29 mouse cellular contexts compared by ENCODE assay signal in the genomic region with DNA sequence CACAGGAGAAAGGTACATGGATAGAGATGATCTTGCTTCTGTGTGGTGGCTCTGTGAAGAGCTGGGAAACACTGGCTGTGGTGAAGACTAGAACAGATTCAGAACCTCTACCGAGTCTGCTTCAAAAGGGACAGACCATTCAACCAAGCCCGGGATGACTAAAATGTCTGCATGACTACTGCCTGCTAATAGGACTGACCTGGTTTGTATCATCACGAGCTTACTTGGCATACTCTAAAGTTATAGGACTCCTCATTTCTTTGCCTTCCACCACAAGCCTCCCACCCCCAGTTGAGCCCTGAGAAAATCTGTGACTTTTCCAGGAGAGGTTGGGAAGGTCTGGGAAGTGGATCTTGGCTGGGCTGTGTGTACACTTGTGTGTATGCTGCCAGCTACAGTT. TPM values are rescaled to one million over a fixed set of nuclear protein-coding genes. Genes with fewer than 3 reads are reported as not detected.
DNase-seq lines count a peak whose midpoint lies in the region; ATAC-seq and TF ChIP-seq lines count a peak whose summit lies in the region.
"Had no signal": no experiment of that assay in that cellular context is flagged by ENCODE, and none has a peak within 500 bp of the region (broad histone marks: within the 10 kb centered on the region; RNA-seq: fewer than 3 reads in every experiment).

No protein-coding gene starts in this region.

- no peak for ATAC-seq in stomach, postnatal 0 days (ENCODE audit: low FRiP score, low TSS enrichment)
- ATAC-seq in midbrain, embryonic 16.5 days, result no peak
- ATAC-seq: activated CD4-positive, CD25-positive, alpha-beta regulatory T cell, adult 4 months; forebrain, embryonic 13.5 days; forebrain, embryonic 15.5 days; forebrain, postnatal 0 days had no signal

- H3K9me3 ChIP-seq in stomach, postnatal 0 days (ENCODE audit: control insufficient read depth, low read length), result no peaks in the 10 kb centered on the region
- H3K9me3 ChIP-seq in midbrain, embryonic 16.5 days (replicated peaks; ENCODE audit: control insufficient read depth, low read length, poor library complexity, severe bottlenecking), result no peaks in the 10 kb centered on the region
- H3K9me3 ChIP-seq: embryonic facial prominence, embryonic 13.5 days; embryonic facial prominence, embryonic 15.5 days; forebrain, embryonic 13.5 days; forebrain, embryonic 15.5 days had no signal

- 75% methylated on average over 3 of the region's 3 CpGs for WGBS in stomach, postnatal 0 days
- WGBS in midbrain, embryonic 16.5 days, result 91% methylated on average over 3 of the region's 3 CpGs

- no peaks in the 10 kb centered on the region for H3K36me3 ChIP-seq in stomach, postnatal 0 days (ENCODE audit: control insufficient read depth, insufficient read depth, low read length)
- H3K36me3 ChIP-seq in midbrain, embryonic 16.5 days (ENCODE audit: control insufficient read depth, insufficient read depth, low read length), result no peaks in the 10 kb centered on the region
- H3K36me3 ChIP-seq: embryonic facial prominence, embryonic 13.5 days; embryonic facial prominence, embryonic 15.5 days; forebrain, embryonic 15.5 days had no signal

- TF ChIP-seq EP300 in stomach, postnatal 0 days (optimal IDR thresholded peaks at IDR 0.05), result no peak

- TF ChIP-seq CTCF in stomach, postnatal 0 days (IDR thresholded peaks at IDR 0.05; ENCODE audit: low read depth), result no peak

- no peak overlapping the region for H3K9ac ChIP-seq in stomach, postnatal 0 days (ENCODE audit: low read length)
- H3K9ac ChIP-seq in midbrain, embryonic 16.5 days (ENCODE audit: low read depth, low read length), result no peak overlapping the region
- H3K9ac ChIP-seq: embryonic facial prominence, embryonic 13.5 days; embryonic facial prominence, embryonic 15.5 days; forebrain, embryonic 13.5 days; forebrain, embryonic 15.5 days; forebrain, postnatal 0 days had no signal

- H3K4me2 ChIP-seq in stomach, postnatal 0 days (replicated peaks; ENCODE audit: low read depth), result no peak overlapping the region
- no peak overlapping the region for H3K4me2 ChIP-seq in midbrain, embryonic 16.5 days (ENCODE audit: low read length)
- H3K4me2 ChIP-seq: embryonic facial prominence, embryonic 13.5 days; embryonic facial prominence, embryonic 15.5 days; forebrain, embryonic 13.5 days; forebrain, embryonic 15.5 days had no signal

- H3K4me1 ChIP-seq in stomach, postnatal 0 days (replicated peaks; ENCODE audit: control insufficient read depth, insufficient read depth), result no peaks in the 10 kb centered on the region
- H3K4me1 ChIP-seq in midbrain, embryonic 16.5 days (ENCODE audit: control insufficient read depth, insufficient read depth, low read length), result no peaks in the 10 kb centered on the region
- H3K4me1 ChIP-seq: embryonic facial prominence, embryonic 13.5 days; embryonic facial prominence, embryonic 15.5 days; forebrain, embryonic 15.5 days had no signal

- H3K27me3 ChIP-seq in stomach, postnatal 0 days (ENCODE audit: control insufficient read depth, insufficient read depth, low read length), result no peaks in the 10 kb centered on the region
- no peaks in the 10 kb centered on the region for H3K27me3 ChIP-seq in midbrain, embryonic 16.5 days (ENCODE audit: control insufficient read depth, insufficient read depth, low read depth, low read length)
- H3K27me3 ChIP-seq: embryonic facial prominence, embryonic 13.5 days; embryonic facial prominence, embryonic 15.5 days; forebrain, embryonic 13.5 days; forebrain, embryonic 15.5 days; Patski had no signal

- H3K4me3 ChIP-seq in stomach, postnatal 0 days (ENCODE audit: low read depth, low read length), result no peak overlapping the region
- no peak overlapping the region for H3K4me3 ChIP-seq in midbrain, embryonic 16.5 days (ENCODE audit: low read depth, low read length)
- H3K4me3 ChIP-seq: embryonic facial prominence, embryonic 13.5 days; embryonic facial prominence, embryonic 15.5 days; erythroblast, embryonic 14.5 days; forebrain, embryonic 13.5 days; forebrain, embryonic 15.5 days had no signal

- H3K27ac ChIP-seq in stomach, postnatal 0 days (replicated peaks), result peak overlapping the region; percentile 63
- H3K27ac ChIP-seq in midbrain, embryonic 16.5 days (ENCODE audit: low read length), result no peak overlapping the region
- H3K27ac ChIP-seq: embryonic facial prominence, embryonic 13.5 days; embryonic facial prominence, embryonic 15.5 days; forebrain, embryonic 13.5 days; forebrain, embryonic 15.5 days had no signal

- DNase-seq in heart, adult 11 months, result peak; percentile 72
- DNase-seq in heart, postnatal 4 days, result no peak
- DNase-seq in NIH3T3 (ENCODE audit: low read depth), result peak; percentile 46
- peak; percentile 67 for DNase-seq in fibroblast of lung, adult 2 months (ENCODE audit: low read depth)
- no peak for DNase-seq in stomach, postnatal 0 days (ENCODE audit: low spot score)
- DNase-seq in cerebellum, postnatal 36 days, result no peak
- DNase-seq: adrenal gland, adult 8-10 months; adrenal gland, postnatal 25 days; cerebellum, adult 11-12 months; cerebellum, adult 2 months; cerebellum, adult 9-10 months; cerebellum, postnatal 10 days; cerebellum, postnatal 25 days; embryo, embryonic 11 days; forebrain, postnatal 0 days had no signal

RNA-seq across cellular contexts. Expression of a gene that starts 0.8 kb away (rescaled TPM):
- total RNA-seq in heart, postnatal 4 days (2021), result not detected
- 6.8 and 8.8 TPM in 2 replicates for polyA plus RNA-seq in stomach, postnatal 0 days (2015; fragmentation: Nextera tagmentation; extraction: Ambion mirVana)
- 0.48 and 1.0 TPM in 2 replicates for polyA plus RNA-seq in midbrain, embryonic 16.5 days (2015; fragmentation: Nextera tagmentation; extraction: Ambion mirVana)
- total RNA-seq: adrenal gland, adult 18-20 months; adrenal gland, adult 8-10 months; adrenal gland, postnatal 25 days; common myeloid progenitor, adult 5-6 weeks; forebrain, postnatal 0 days; MEL had no signal
- polyA plus RNA-seq: activated CD4-positive, CD25-positive, alpha-beta regulatory T cell, adult 4 months; C2C12; cerebellum, adult 2 months; embryonic facial prominence, embryonic 11.5 days; embryonic facial prominence, embryonic 13.5 days; erythroblast, embryonic 14.5 days had no signal

RNA-seq across cellular contexts. Expression of a gene that starts 13.4 kb away (rescaled TPM):
- total RNA-seq in heart, postnatal 4 days (2021), result 10 to 100 TPM; 20.8 to 22.6 TPM
- polyA plus RNA-seq in stomach, postnatal 0 days (2015; fragmentation: Nextera tagmentation; extraction: Ambion mirVana), result 10.3 and 12.5 TPM in 2 replicates
- polyA plus RNA-seq in midbrain, embryonic 16.5 days (2015; fragmentation: Nextera tagmentation; extraction: Ambion mirVana), result 9.8 and 12.5 TPM in 2 replicates

RNA-seq across cellular contexts. Expression of a gene that starts 42.3 kb away (rescaled TPM):
- total RNA-seq in heart, postnatal 4 days (2021), result not detected
- polyA plus RNA-seq in stomach, postnatal 0 days (2015; fragmentation: Nextera tagmentation; extraction: Ambion mirVana), result 4,615 and 4,883 TPM in 2 replicates
- not detected in 2 replicates for polyA plus RNA-seq in midbrain, embryonic 16.5 days (2015; fragmentation: Nextera tagmentation; extraction: Ambion mirVana)
- total RNA-seq: adrenal gland, adult 18-20 months; adrenal gland, adult 8-10 months; adrenal gland, postnatal 25 days; common myeloid progenitor, adult 5-6 weeks; ES-E14; forebrain, postnatal 0 days; MEL had no signal
- polyA plus RNA-seq: activated CD4-positive, CD25-positive, alpha-beta regulatory T cell, adult 4 months; cerebellum, adult 2 months; erythroblast, embryonic 14.5 days; forebrain, embryonic 13.5 days; forebrain, embryonic 15.5 days; forebrain, postnatal 0 days; Patski had no signal

Comparison
In these comparisons a context has a peak if more than half of its experiments do, and no peak if none do; other contexts are left out.
1. DNase-seq: peak in heart, adult 11 months (single experiment), NIH3T3 (single experiment) and fibroblast of lung, adult 2 months (single experiment); none in heart, postnatal 4 days (single experiment), stomach, postnatal 0 days (single experiment) and cerebellum, postnatal 36 days (0 of 2).
2. RNA of a gene that starts 42.3 kb away (polyA plus RNA-seq): 4,615 to 4,883 TPM in stomach, postnatal 0 days; not detected in midbrain, embryonic 16.5 days; every median in the first group is over 1,000 times any median in the second.